Mouse (Mus musculus) thymus, adult 18-20 months (tissue): ENCODE results near the gene Celf3.

ENCODE experiments used
- DNase-seq, 2 experiments: peaks; one replicate each; pipeline ENCODE4 v3.0.0; 2022; ENCODE audit warnings: mixed read lengths in 2 of 2

Celf3 gene

GRCm38 (mm10) chr3:94477981-94478422 lies at the start of gene Celf3:
Gene Celf3 (plus strand): TSS chr3:94478295.
- no peak for DNase-seq

GRCm38 (mm10) chr3:94430980-94431379 lies 47.1 kb upstream of the Celf3 start:
- no peak for DNase-seq

- no peak for DNase-seq
These were observed 43.8 kb upstream of the Celf3 start for GRCm38 (mm10) chr3:94434305-94434704.

- no peak for DNase-seq
These were observed 41.7 kb upstream of the Celf3 start for GRCm38 (mm10) chr3:94436420-94436819.

GRCm38 (mm10) chr3:94441182-94441581 lies 36.9 kb upstream of the Celf3 start:
- DNase-seq: no peak

- DNase-seq: peak; percentile 92
These were observed 35.0 kb upstream of the Celf3 start, which contains the start of gene Mrpl9 for GRCm38 (mm10) chr3:94442951-94443596. Gene Mrpl9 (plus strand): TSS chr3:94443318.

GRCm38 (mm10) chr3:94443597-94443964 lies 34.5 kb upstream of the Celf3 start, which contains the start of gene Oaz3:
Gene Oaz3 (minus strand): TSS chr3:94443915.
- DNase-seq: no peak

GRCm38 (mm10) chr3:94449377-94449776 lies 28.7 kb upstream of the Celf3 start:
- DNase-seq: no peak

GRCm38 (mm10) chr3:94456529-94457000 lies 21.5 kb upstream of the Celf3 start:
- peak; percentile 50 to 64 for DNase-seq

GRCm38 (mm10) chr3:94457055-94457454 lies 21.0 kb upstream of the Celf3 start:
- no peak for DNase-seq

GRCm38 (mm10) chr3:94459834-94460233 lies 18.3 kb upstream of the Celf3 start:
- DNase-seq: no peak

- no peak for DNase-seq
These were observed 14.0 kb upstream of the Celf3 start for GRCm38 (mm10) chr3:94463926-94464578.

GRCm38 (mm10) chr3:94465632-94466430 lies 12.3 kb upstream of the Celf3 start:
- no peak for DNase-seq

- DNase-seq: no peak
These were observed 9.2 kb upstream of the Celf3 start for GRCm38 (mm10) chr3:94468931-94469330.

- DNase-seq: no peak
These were observed 5.5 kb upstream of the Celf3 start for GRCm38 (mm10) chr3:94472447-94473114.

- DNase-seq: no peak
These were observed 5.0 kb upstream of the Celf3 start for GRCm38 (mm10) chr3:94473115-94473505.

GRCm38 (mm10) chr3:94473567-94474232 lies 4.4 kb upstream of the Celf3 start:
- DNase-seq: no peak

GRCm38 (mm10) chr3:94476301-94477035 lies 1.6 kb upstream of the Celf3 start:
- no peak for DNase-seq

- DNase-seq: no peak
These were observed 651 bp upstream of the Celf3 start for GRCm38 (mm10) chr3:94477444-94477843.

GRCm38 (mm10) chr3:94478591-94479169 lies 585 bp downstream of the Celf3 start:
- DNase-seq: no peak

GRCm38 (mm10) chr3:94479564-94479963 lies 1.5 kb downstream of the Celf3 start:
- DNase-seq: no peak
